Mouse (Mus musculus) spleen, adult 10 weeks (tissue): ENCODE results near the gene Plscr4. TPM values are rescaled to one million over a fixed set of nuclear protein-coding genes. Genes with fewer than 3 reads are reported as not detected.

Experiments used
- polyA plus RNA-seq: library from polyadenylated mRNA; stranded (reverse); fragments of 350-450 nt; fragmentation: Illumina TruSeq; extraction: RNeasy Lipid Tissue Mini Kit (QIAGEN cat#74804); gene quantifications from one replicate; pipeline ENCODE4 v1.2.3, GENCODE M21; 2015; ENCODE audit warnings: low replicate concordance; ENCODE audit not compliant: insufficient read depth

Gene Plscr4
- 17.0 TPM for polyA plus RNA-seq

DNA sequence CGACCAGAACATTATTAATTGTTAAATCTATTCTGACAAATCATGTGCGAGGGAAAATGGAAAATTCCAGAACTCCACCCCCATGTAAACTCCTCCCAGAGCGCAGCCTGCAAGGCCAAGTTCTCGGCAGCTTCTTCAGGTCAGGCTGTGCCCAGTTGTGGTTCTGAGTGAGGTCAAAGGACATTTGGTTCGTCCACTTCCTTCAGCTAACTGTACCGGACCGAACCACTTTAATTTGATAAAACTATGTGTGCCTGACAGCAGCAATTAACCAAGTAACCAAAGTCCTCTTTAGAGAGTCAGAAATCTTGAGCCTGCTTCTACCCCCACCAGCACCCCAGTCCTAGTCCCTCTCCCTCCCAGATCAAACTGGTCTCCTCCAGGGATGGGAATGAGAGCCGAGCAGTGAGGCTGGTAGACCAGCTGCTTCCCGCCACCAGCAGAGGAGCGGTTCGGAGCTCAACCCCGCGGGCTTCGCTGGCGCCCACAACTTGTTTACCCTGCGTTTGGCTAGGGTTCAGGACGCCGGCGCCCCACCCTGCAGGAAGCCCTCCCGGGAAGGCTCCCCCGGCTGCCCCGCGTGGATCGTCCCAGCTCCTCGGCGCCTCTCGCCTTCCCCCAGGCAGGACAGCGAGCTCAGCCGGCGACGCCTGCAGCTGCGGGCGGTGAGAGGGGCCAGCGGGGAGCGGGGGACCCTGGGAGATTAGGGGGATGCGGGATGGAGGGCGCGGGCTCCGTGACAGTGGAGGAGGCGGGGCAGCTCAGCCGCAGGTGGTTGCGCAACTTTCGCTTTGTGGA lies at the start of gene Plscr4:
Gene Plscr4 (plus strand): TSS at position 113 of the 798 bp plus-strand sequence.

Other genes with a start within 250 kb of the Plscr4 start
- gene Plscr1, start 207.6 kb upstream of the Plscr4 start, polyA plus RNA-seq: 22.1 TPM
- 7.1 TPM for gene Plscr2, start 181.8 kb upstream of the Plscr4 start, polyA plus RNA-seq
- not detected for gene 1700057G04Rik, start 148.0 kb upstream of the Plscr4 start, polyA plus RNA-seq
- gene Plod2, start 84.8 kb downstream of the Plscr4 start, polyA plus RNA-seq: 18.2 TPM